Mouse (Mus musculus) liver, embryonic 16.5 days (tissue): ENCODE measurements around the gene Cavin1. TPM values are rescaled to one million over a fixed set of nuclear protein-coding genes. Genes with fewer than 3 reads are reported as not detected.

ENCODE experiments used
- polyA plus RNA-seq: library from polyadenylated mRNA; unstranded; fragments of >200 nt; fragmentation: Nextera tagmentation; extraction: Ambion mirVana; gene quantifications from 2 replicates; pipeline ENCODE4 v1.2.1, GENCODE M21; 2015

Gene Cavin1
- polyA plus RNA-seq, 1 experiment from 2014 or later, result 29.7 TPM

Other genes starting within 250 kb of the Cavin1 start
- gene Rab5c, start 232.7 kb downstream of the Cavin1 start, polyA plus RNA-seq, result 21.9 and 22.6 TPM in 2 replicates
- not detected in 2 replicates for gene Kcnh4, start 210.9 kb downstream of the Cavin1 start, polyA plus RNA-seq
- not detected in 2 replicates for gene Hcrt, start 208.0 kb downstream of the Cavin1 start, polyA plus RNA-seq
- 1.6 and 2.1 TPM in 2 replicates for gene Ghdc, start 199.9 kb downstream of the Cavin1 start, polyA plus RNA-seq
- 21.8 and 22.6 TPM in 2 replicates for gene Stat5b, start 120.2 kb downstream of the Cavin1 start, polyA plus RNA-seq
- 8.1 and 8.3 TPM in 2 replicates for gene Stat5a, start 111.5 kb downstream of the Cavin1 start, polyA plus RNA-seq
- gene Stat3, start 31.3 kb downstream of the Cavin1 start, polyA plus RNA-seq, result 32.8 and 39.2 TPM in 2 replicates
- gene Atp6v0a1, start 38.6 kb upstream of the Cavin1 start, polyA plus RNA-seq, result 47.5 and 49.9 TPM in 2 replicates
- 7.1 and 7.2 TPM in 2 replicates for gene Naglu, start 99.1 kb upstream of the Cavin1 start, polyA plus RNA-seq
- 0.28 and 0.30 TPM in 2 replicates for gene Hsd17b1, start 107.5 kb upstream of the Cavin1 start, polyA plus RNA-seq
- gene Coasy, start 111.7 kb upstream of the Cavin1 start, polyA plus RNA-seq, result 20.1 and 20.5 TPM in 2 replicates
- gene Mlx, start 116.4 kb upstream of the Cavin1 start, polyA plus RNA-seq, result 23.8 and 24.5 TPM in 2 replicates
- gene Psmc3ip, start 124.5 kb upstream of the Cavin1 start, polyA plus RNA-seq, result 11.7 and 11.8 TPM in 2 replicates
- gene Retreg3, start 149.0 kb upstream of the Cavin1 start, polyA plus RNA-seq, result 11.9 and 12.3 TPM in 2 replicates
- gene Tubg1, start 149.1 kb upstream of the Cavin1 start, polyA plus RNA-seq, result 34.3 and 36.6 TPM in 2 replicates
- 0.05 and 0.09 TPM in 2 replicates for gene Tubg2, start 185.0 kb upstream of the Cavin1 start, polyA plus RNA-seq
- 0.11 and 0.17 TPM in 2 replicates for gene Cntnap1, start 199.6 kb upstream of the Cavin1 start, polyA plus RNA-seq
- gene Plekhh3, start 200.5 kb upstream of the Cavin1 start, polyA plus RNA-seq, result 1.1 and 1.7 TPM in 2 replicates
- gene Ccr10, start 204.6 kb upstream of the Cavin1 start, polyA plus RNA-seq, result 0.05 and 0.08 TPM in 2 replicates